Mouse (Mus musculus): ENCODE data around the gene Omp.

- TF ChIP-seq NELFE (IDR thresholded peaks at IDR 0.05; ENCODE audit: low read depth, low read length) (no peak), POLR2A (IDR thresholded peaks at IDR 0.05; ENCODE audit: low read depth, low read length) (no peak), CTCF (conservative IDR thresholded peaks at IDR 0.05 in 1 of 2, IDR thresholded peaks at IDR 0.05 in 1 of 2; ENCODE audit: low read depth in 2 of 2, low read length in 2 of 2) (no peak), ETS1 (conservative IDR thresholded peaks at IDR 0.05; ENCODE audit: low read depth, low read length) (no peak), RCOR1 (conservative IDR thresholded peaks at IDR 0.05; ENCODE audit: low read depth, low read length) (no peak), SIN3A (IDR thresholded peaks at IDR 0.05; ENCODE audit: low read length) (no peak), POLR2AphosphoS2 (IDR thresholded peaks at IDR 0.05; ENCODE audit: low read depth, low read length) (no peak), USF2 (conservative IDR thresholded peaks at IDR 0.05; ENCODE audit: low read depth, low read length) (no peak)
These were observed 20.6 kb downstream of the Omp start for GRCm38 (mm10) chr7:98124701-98125100.
